Mouse (Mus musculus) limb, embryonic 10.5 days (tissue): Measurements from ENCODE around the gene Ceacam20. TPM values are rescaled to one million over a fixed set of nuclear protein-coding genes. Genes with fewer than 3 reads are reported as not detected.
"Not testable (repeated sequence)": the region's sequence is repeated elsewhere in the genome, so short reads cannot be mapped to it uniquely, and the experiment has no call there.

Source experiments
- DNase-seq: peaks from one replicate; pipeline ENCODE4 v3.0.0-alpha.2; 2017; ENCODE audit warnings: low spot score
- H3K27ac ChIP-seq: fragments of 300-500 bp; sonication (generic); 2 replicates; pipeline ENCODE4 v1.5.1; 2016; ENCODE audit warnings: mild to moderate bottlenecking
- H3K27me3 ChIP-seq: fragments of 300-500 bp; sonication (generic); 2 replicates; pipeline ENCODE4 v1.6.1; 2016; ENCODE audit warnings: low read depth, mild to moderate bottlenecking; ENCODE audit not compliant: poor library complexity, severe bottlenecking
- H3K36me3 ChIP-seq: fragments of 300-500 bp; sonication (generic); 2 replicates; pipeline ENCODE4 v1.6.1; 2016; ENCODE audit warnings: mild to moderate bottlenecking, moderate library complexity
- H3K4me1 ChIP-seq: fragments of 300-500 bp; sonication (generic); 2 replicates; pipeline ENCODE4 v1.6.1; 2016
- H3K4me3 ChIP-seq: fragments of 300-500 bp; sonication (generic); 2 replicates; pipeline ENCODE4 v1.5.1; 2016; ENCODE audit warnings: mild to moderate bottlenecking, moderate library complexity
- H3K9me3 ChIP-seq: fragments of 300-500 bp; sonication (generic); replicated peaks from 2 replicates; pipeline ENCODE4 v1.6.1; 2016; ENCODE audit warnings: mild to moderate bottlenecking
- WGBS: fragments of 180-500 bp; shearing (Covaris S2); methylation state at CpG from one replicate; pipeline ENCODE4 v1.1.7; 2016; 5-methylcytosine and 5-hydroxymethylcytosine counted together
- polyA plus RNA-seq: library from polyadenylated mRNA; unstranded; fragments of >200 nt; fragmentation: Nextera tagmentation; extraction: Ambion mirVana; gene quantifications from 2 replicates; pipeline ENCODE4 v1.2.1, GENCODE M21; 2016

Gene Ceacam20
- polyA plus RNA-seq: not detected in 2 replicates

- no peaks in the 10 kb centered on the region for H3K4me1 ChIP-seq
- H3K9me3 ChIP-seq: peaks cover 5% of the 10 kb centered on the region; the same call in 1 of the 2 replicates
- H3K27ac ChIP-seq: no peak within 1 kb of the TSS
- no peak within 1 kb of the TSS for H3K4me3 ChIP-seq
- H3K27me3 ChIP-seq: no peaks in the 10 kb centered on the region
- DNase-seq: no peak
- WGBS: 84% methylated on average over 7 of the region's 7 CpGs
- H3K36me3 ChIP-seq: no peaks in the 10 kb centered on the region
Observed at GRCm38 (mm10) chr7:19964985-19965579, at the start of gene Ceacam20. Ceacam20 (plus strand) TSS chr7:19965412.

- DNase-seq: no peak
- H3K27ac ChIP-seq: peak overlapping the region; percentile 86
- H3K4me1 ChIP-seq: peaks cover 19% of the 10 kb centered on the region; the same call in 1 of the 2 replicates
- H3K36me3 ChIP-seq: peaks cover 13% of the 10 kb centered on the region
- peaks cover 12% of the 10 kb centered on the region; the same call in 1 of the 2 replicates for H3K27me3 ChIP-seq
- WGBS: 35% methylated on average over 4 of the region's 4 CpGs
- peak overlapping the region; percentile 68 for H3K4me3 ChIP-seq
- H3K9me3 ChIP-seq: no peaks in the 10 kb centered on the region
Observed at GRCm38 (mm10) chr7:19920166-19920505, 45.1 kb upstream of the Ceacam20 start.

DNA sequence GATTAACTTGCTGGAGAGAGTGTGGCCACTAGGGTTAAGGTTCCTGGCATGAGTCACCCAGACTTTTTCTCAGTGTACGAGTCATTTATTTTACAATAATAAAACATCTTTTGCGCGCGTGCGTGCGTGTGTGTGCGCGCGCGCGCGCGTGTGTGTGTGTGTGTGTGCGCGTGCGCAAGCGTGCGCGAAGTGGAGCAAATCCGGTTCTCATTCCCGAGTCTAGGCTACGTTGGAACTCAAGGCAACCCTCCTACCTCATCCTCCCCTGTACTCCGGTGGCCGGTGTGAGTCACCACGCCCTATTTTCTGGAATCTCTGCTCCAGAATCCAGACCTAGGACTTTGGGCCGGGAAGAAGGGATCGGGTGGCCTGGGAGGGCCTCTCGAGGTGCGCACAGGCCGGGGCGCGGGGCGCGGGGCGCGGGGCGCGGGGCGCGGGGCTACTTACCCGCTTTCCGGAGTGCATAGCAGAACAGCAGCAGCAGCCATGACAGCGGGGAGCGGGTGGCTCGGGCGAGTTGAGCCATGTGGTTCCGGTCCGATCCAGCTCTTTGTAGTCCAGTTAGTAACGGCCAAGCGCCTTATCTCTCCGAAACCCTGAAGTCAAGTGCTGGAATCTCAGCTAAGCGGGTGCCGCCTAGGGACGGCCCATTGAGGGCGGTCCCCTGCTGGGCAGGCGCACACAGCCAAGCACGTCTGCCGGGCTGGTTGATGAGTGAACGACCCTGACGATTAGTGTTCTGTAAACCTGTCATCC, 44.5 kb upstream of the Ceacam20 start, which contains the start of gene Pvr:
TSS of gene Pvr (minus strand) at position 655 of the 756 bp plus-strand sequence.
- peak; percentile 78 for DNase-seq
- peak within 1 kb of the TSS; percentile 86 for H3K27ac ChIP-seq
- peaks cover 12% of the 10 kb centered on the region for H3K36me3 ChIP-seq
- WGBS: under 1% methylated on average over 60 of the region's 60 CpGs
- peak within 1 kb of the TSS; percentile 68 for H3K4me3 ChIP-seq
- H3K4me1 ChIP-seq: peaks cover 19% of the 10 kb centered on the region; the same call in 1 of the 2 replicates
- no peaks in the 10 kb centered on the region for H3K9me3 ChIP-seq
- peaks cover 12% of the 10 kb centered on the region; the same call in 1 of the 2 replicates for H3K27me3 ChIP-seq

DNA sequence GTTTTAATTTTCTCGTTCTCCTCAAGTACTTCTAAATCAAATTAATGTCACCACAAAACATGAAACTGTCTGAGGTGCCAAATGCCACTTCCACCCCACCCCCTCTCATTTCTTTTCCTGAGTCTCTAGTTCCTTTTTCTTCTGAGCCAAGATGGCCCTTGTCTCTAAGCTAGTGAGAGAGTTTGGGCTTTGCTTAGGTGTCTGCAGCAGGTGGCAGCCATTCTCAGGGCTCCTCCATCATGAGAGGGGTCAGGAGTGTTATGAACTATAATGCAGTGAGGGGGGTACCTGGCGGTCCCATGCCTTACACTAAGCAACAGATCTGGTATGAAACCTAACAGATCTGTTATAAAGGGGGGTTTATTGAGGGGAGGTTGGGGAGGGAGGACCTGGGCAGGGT, 41.9 kb upstream of the Ceacam20 start:
- WGBS: 34% methylated on average over 2 of the region's 2 CpGs
- peaks cover 12% of the 10 kb centered on the region; the same call in 1 of the 2 replicates for H3K27me3 ChIP-seq
- no peaks in the 10 kb centered on the region for H3K9me3 ChIP-seq
- no peaks in the 10 kb centered on the region for H3K36me3 ChIP-seq
- DNase-seq: no peak
- H3K27ac ChIP-seq: no peak overlapping the region
- no peak overlapping the region; the same call in 1 of the 2 replicates for H3K4me3 ChIP-seq
- H3K4me1 ChIP-seq: peaks cover 19% of the 10 kb centered on the region; the same call in 1 of the 2 replicates

DNA sequence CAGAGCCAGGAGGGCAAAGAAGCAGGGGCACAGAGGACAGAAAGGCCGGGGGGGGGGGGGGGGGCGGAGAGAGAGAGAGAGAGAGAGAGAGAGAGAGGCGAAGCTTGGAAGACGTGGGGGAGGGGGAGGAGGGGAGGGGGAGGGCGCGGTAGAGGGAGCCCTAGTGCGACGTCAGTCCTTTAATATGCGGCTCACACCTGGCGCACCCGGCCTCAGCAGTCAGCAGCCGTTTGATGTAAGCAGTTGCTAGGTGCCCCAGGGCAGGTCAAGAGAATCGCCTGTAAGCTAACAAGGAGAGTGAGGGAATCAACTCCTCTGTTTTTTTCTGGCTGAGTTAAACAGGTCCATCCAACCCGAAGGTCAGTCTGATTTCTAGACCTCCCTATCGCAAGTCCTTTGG, 41.4 kb upstream of the Ceacam20 start:
- no peak overlapping the region; the same call in 1 of the 2 replicates for H3K4me3 ChIP-seq
- WGBS: 7% methylated on average over 11 of the region's 15 CpGs
- H3K36me3 ChIP-seq: no peaks in the 10 kb centered on the region

GRCm38 (mm10) chr7:19925376-19925775, 39.8 kb upstream of the Ceacam20 start:
- whole genome bisulfite sequencing: 87% methylated on average over 1 of the region's 1 CpGs
- H3K4me1 ChIP-seq: peaks cover 13% of the 10 kb centered on the region; the same call in 1 of the 2 replicates
- no peaks in the 10 kb centered on the region for H3K36me3 ChIP-seq
- peaks cover 12% of the 10 kb centered on the region; the same call in 1 of the 2 replicates for H3K27me3 ChIP-seq
- no peaks in the 10 kb centered on the region for H3K9me3 ChIP-seq
- DNase-seq: no peak
- no peak overlapping the region for H3K27ac ChIP-seq
- H3K4me3 ChIP-seq: no peak overlapping the region

More for the DNA sequence above, 41.4 kb upstream of the Ceacam20 start:
- Histone ChIP-seq H3K9me3 (no peaks in the 10 kb centered on the region), H3K4me1 (peaks cover 19% of the 10 kb centered on the region; the same call in 1 of the 2 replicates), H3K27me3 (peaks cover 12% of the 10 kb centered on the region; the same call in 1 of the 2 replicates), H3K27ac (no peak overlapping the region)
- peak; percentile 51 for DNase-seq

GRCm38 (mm10) chr7:19926849-19927480, 38.2 kb upstream of the Ceacam20 start:
- Histone ChIP-seq H3K9me3 (no peaks in the 10 kb centered on the region), H3K27me3 (peaks cover 16% of the 10 kb centered on the region), H3K4me1 (peaks cover 8% of the 10 kb centered on the region; the same call in 1 of the 2 replicates), H3K36me3 (no peaks in the 10 kb centered on the region), H3K27ac (no peak overlapping the region), H3K4me3 (no peak overlapping the region)
- WGBS: 85% methylated on average over 2 of the region's 2 CpGs
- DNase-seq: no peak

DNA sequence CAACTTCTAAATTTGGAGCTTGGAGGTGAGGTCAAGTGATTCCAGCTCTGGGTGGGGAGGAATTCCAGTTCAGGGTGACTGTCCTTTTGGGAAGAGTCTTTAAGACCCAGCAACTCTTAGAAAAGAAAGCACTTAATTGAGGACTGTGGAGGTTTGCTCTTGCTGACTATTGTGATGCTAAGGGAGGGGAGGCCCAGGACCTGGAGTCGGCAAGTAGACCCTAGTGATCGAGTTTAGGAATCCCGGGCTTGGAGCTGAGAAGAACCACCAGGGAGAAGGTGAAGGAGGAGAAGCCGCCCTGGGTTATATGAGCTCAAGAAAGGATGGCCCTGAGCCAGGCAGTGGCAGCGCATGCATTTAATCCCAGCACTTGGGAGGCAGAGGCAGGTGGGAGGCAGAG, 36.7 kb upstream of the Ceacam20 start:
- 70% methylated on average over 5 of the region's 5 CpGs for WGBS
- H3K27me3 ChIP-seq: peaks cover 23% of the 10 kb centered on the region
- H3K9me3 ChIP-seq: no peaks in the 10 kb centered on the region
- no peaks in the 10 kb centered on the region for H3K36me3 ChIP-seq
- H3K4me1 ChIP-seq: peaks cover 16% of the 10 kb centered on the region
- no peak overlapping the region for H3K4me3 ChIP-seq
- no peak for DNase-seq
- H3K27ac ChIP-seq: no peak overlapping the region

DNA sequence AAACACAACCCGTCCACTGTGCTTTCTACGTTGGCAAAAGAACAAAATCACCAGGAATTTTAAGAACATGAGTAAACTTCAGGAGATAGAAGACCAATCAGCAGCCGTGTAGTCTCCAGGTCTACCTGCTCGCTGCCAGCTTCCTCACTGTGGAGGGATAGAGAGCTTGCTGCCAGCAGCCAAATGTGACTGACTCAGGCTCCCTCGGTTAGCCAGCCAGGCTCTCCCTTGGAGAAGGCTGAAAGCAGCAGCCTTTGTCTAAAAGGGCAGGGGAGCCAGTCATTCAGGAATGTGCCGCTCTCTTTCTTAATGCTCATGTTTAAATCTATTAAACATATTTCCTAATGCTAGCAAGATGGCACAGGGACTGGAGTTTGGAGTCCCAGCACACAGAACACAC, 34.7 kb upstream of the Ceacam20 start:
- Histone ChIP-seq H3K27me3 (peaks cover 18% of the 10 kb centered on the region), H3K4me1 (peaks cover 10% of the 10 kb centered on the region)
- not testable (repeated sequence) for H3K36me3 ChIP-seq, H3K4me3 ChIP-seq, H3K27ac ChIP-seq, H3K9me3 ChIP-seq, DNase-seq
- 83% methylated on average over 6 of the region's 6 CpGs for WGBS

- no peak for DNase-seq
- H3K36me3 ChIP-seq: no peaks in the 10 kb centered on the region
- H3K9me3 ChIP-seq: no peaks in the 10 kb centered on the region
- no peak overlapping the region for H3K27ac ChIP-seq
- 19% methylated on average over 13 of the region's 13 CpGs for WGBS
- H3K4me1 ChIP-seq: peaks cover 10% of the 10 kb centered on the region
- H3K27me3 ChIP-seq: peaks cover 18% of the 10 kb centered on the region
- no peak overlapping the region for H3K4me3 ChIP-seq
Observed at GRCm38 (mm10) chr7:19932133-19932876, 32.9 kb upstream of the Ceacam20 start.

DNA sequence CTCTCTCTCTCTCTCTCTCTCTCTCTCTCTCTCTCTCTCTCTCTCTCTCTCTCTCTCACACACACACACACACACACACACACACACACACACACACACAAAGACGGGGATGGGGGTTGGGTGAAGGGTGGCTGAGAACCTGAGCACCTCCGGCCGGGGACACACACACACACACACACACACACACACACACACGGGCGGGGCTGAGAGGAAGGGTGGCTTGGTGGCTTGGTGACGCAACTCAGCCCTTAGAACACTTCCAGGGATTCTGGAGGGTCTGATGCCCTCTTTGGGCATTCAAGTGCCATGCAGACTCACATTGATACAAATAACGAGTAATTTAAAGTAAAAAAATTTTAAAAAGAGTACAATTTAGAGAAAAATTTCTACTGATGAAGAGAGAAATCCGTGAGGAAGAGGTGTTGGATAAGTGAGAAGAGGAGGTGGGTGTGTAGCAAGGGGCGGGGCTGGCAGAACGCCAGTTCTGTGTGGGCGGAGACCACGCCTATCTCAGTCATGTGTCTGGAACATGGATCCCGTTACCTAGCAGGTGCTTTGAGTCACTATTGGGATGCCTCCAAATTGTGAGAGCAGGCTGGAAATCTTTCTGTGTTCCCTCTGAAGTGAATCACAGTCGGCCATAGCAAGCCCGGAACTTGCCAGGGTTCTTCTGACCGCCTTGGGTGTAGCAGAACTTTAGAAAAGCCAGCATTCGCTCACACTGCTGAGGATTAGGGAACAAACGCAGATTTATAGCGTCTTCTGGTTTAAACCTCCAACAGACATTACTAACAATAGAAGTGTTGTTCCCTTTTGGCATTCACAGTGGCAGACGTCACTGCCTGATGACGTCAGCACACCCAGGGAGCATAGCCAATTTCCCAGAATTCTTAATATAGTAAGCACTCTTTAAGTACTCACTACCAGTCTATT, 32.1 kb upstream of the Ceacam20 start:
- no peak for DNase-seq

More for the DNA sequence above, 32.1 kb upstream of the Ceacam20 start:
- no peaks in the 10 kb centered on the region for H3K36me3 ChIP-seq
- H3K4me1 ChIP-seq: peaks cover 10% of the 10 kb centered on the region
- no peaks in the 10 kb centered on the region for H3K9me3 ChIP-seq
- H3K27me3 ChIP-seq: peaks cover 18% of the 10 kb centered on the region
- WGBS: 35% methylated on average over 21 of the region's 21 CpGs
- H3K27ac ChIP-seq: no peak overlapping the region
- no peak overlapping the region for H3K4me3 ChIP-seq
